Mouse (Mus musculus): ENCODE measurements at regions not wholly inside any gene's neighbourhood (a gene's known extent, or its start where the extent isn't known, plus 50 kb on each side); places are given as distances from the start of the nearest gene placed in this dataset.

DNA sequence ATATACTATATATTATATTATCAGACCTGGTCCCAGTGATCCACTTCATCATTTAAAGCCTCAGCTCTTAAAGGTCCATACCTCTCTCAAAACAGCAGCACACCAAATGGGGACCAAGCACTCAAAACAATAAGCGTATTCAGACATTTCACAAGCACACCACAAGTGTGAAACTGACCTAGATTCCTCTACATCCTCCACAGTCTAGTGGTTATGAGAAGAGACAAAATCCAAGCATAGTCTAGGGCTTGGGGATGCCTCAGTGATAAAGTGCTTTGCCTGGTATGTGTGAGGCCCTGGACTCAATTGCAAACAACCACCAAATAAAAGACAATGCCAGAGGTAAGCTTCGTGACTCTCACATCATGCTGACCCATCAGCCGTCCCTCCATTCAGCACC lies 216.0 kb upstream of the Sox9 start:
- H3K36me3 ChIP-seq (ENCODE audit: control insufficient read depth, insufficient read depth) = no peaks in the 10 kb centered on the region

DNA sequence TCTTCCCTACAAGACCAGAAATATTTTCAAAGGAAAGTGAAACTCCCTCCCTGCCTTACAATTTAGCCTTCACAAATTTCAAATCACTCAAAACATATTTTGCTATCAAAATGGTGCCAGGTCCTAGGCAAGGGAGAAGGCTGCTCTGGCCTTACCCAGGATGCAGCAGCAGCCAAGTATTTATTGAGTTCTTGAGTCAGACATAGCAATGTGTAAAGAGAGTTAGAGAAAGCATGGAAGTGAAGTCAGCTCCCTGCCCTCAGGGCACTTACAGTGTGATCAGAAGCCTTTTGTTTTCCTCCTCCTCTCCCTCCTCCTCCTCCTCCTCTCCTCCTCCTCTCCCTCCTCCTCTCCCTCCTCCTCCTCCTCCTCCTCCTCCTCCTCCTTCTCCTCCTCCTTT lies 194.6 kb upstream of the Sox9 start:
- no peak overlapping the region for H3K4me3 ChIP-seq
- H3ac ChIP-seq (ENCODE audit: control insufficient read depth, insufficient read length) = no peak overlapping the region
- no peak for TF ChIP-seq MAX (IDR thresholded peaks at IDR 0.05; ENCODE audit: low read depth)
- TF ChIP-seq MYOG (IDR thresholded peaks at IDR 0.05; ENCODE audit: control insufficient read depth in 1 of 3, insufficient read depth in 1 of 3, insufficient read length in 2 of 3, low read depth in 2 of 3) = no peak
- TF ChIP-seq REST (IDR thresholded peaks at IDR 0.05; ENCODE audit: insufficient read depth, insufficient read length) = no peak
- no peak for TF ChIP-seq CEBPB (IDR thresholded peaks at IDR 0.05; ENCODE audit: insufficient read depth, poor library complexity, severe bottlenecking)
- TF ChIP-seq E2F4 (IDR thresholded peaks at IDR 0.05; ENCODE audit: insufficient read depth) = no peak
- TF ChIP-seq USF1 (IDR thresholded peaks at IDR 0.05; ENCODE audit: low read depth) = no peak
- H3K27me3 ChIP-seq (ENCODE audit: control insufficient read depth, insufficient read depth, insufficient read length) = no peaks in the 10 kb centered on the region
- H3K79me2 ChIP-seq (ENCODE audit: control insufficient read depth, insufficient read depth) = no peaks in the 10 kb centered on the region
- H3K4me2 ChIP-seq (ENCODE audit: low read depth) = no peak overlapping the region
- no peaks in the 10 kb centered on the region for H3K36me3 ChIP-seq (ENCODE audit: control insufficient read depth, insufficient read depth)

More for the DNA sequence above, 216.0 kb upstream of the Sox9 start:
- no peak overlapping the region for H3ac ChIP-seq (ENCODE audit: control insufficient read depth, insufficient read length)
- H3K4me2 ChIP-seq (ENCODE audit: low read depth) = no peak overlapping the region
- H3K79me2 ChIP-seq (ENCODE audit: control insufficient read depth, insufficient read depth) = no peaks in the 10 kb centered on the region
- no peaks in the 10 kb centered on the region for H3K27me3 ChIP-seq (ENCODE audit: control insufficient read depth, insufficient read depth, insufficient read length)
- TF ChIP-seq MYOD1 (IDR thresholded peaks at IDR 0.05; ENCODE audit: control insufficient read depth in 1 of 3, insufficient read length in 2 of 3, low read depth in 2 of 3) (no peak), MYOG (IDR thresholded peaks at IDR 0.05; ENCODE audit: control insufficient read depth in 1 of 3, insufficient read depth in 1 of 3, insufficient read length in 2 of 3, low read depth in 2 of 3) (no peak), E2F4 (IDR thresholded peaks at IDR 0.05; ENCODE audit: insufficient read depth) (no peak), TCF3 (IDR thresholded peaks at IDR 0.05; ENCODE audit: insufficient read length, low read depth) (no peak), USF1 (IDR thresholded peaks at IDR 0.05; ENCODE audit: low read depth) (no peak), CEBPB (IDR thresholded peaks at IDR 0.05; ENCODE audit: insufficient read depth, poor library complexity, severe bottlenecking) (no peak), REST (IDR thresholded peaks at IDR 0.05; ENCODE audit: insufficient read depth, insufficient read length) (no peak), MAX (IDR thresholded peaks at IDR 0.05; ENCODE audit: low read depth) (no peak), SRF (IDR thresholded peaks at IDR 0.05; ENCODE audit: control insufficient read depth, insufficient read length, low read depth) (no peak), TCF12 (IDR thresholded peaks at IDR 0.05; ENCODE audit: insufficient read depth, poor library complexity, severe bottlenecking) (no peak), POLR2AphosphoS2 (IDR thresholded peaks at IDR 0.05; ENCODE audit: insufficient read length, low read depth) (no peak), POLR2A (IDR thresholded peaks at IDR 0.05; ENCODE audit: insufficient read length, low read depth) (no peak)
- no peak overlapping the region for H3K4me3 ChIP-seq

DNA sequence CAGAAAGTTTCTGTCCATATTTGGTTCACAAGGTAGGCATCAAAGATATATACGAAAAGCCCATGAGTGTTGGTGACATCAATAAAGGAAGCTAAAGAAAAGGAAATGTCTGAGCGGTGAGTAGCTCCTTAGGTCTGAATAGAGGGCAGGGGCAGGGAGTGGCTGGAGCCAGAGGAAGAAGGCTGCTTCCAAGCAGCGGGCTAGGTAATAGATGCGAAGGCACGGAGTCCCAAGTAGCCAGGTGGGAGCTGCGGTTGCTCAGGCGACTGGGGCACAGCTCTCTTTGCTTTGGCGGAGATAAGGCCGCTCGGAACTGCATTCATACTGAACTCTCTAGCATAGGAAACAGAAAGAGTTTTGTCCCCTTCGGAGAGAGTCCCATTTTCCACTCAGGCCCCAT lies 193.9 kb upstream of the Sox9 start:
- TF ChIP-seq POLR2AphosphoS2 (IDR thresholded peaks at IDR 0.05; ENCODE audit: insufficient read length, low read depth) (no peak), REST (IDR thresholded peaks at IDR 0.05; ENCODE audit: insufficient read depth, insufficient read length) (no peak), MYOD1 (IDR thresholded peaks at IDR 0.05; ENCODE audit: control insufficient read depth in 1 of 3, insufficient read length in 2 of 3, low read depth in 2 of 3) (no peak), MAX (IDR thresholded peaks at IDR 0.05; ENCODE audit: low read depth) (no peak), TCF3 (IDR thresholded peaks at IDR 0.05; ENCODE audit: insufficient read length, low read depth) (no peak), POLR2A (IDR thresholded peaks at IDR 0.05; ENCODE audit: insufficient read length, low read depth) (no peak), TCF12 (IDR thresholded peaks at IDR 0.05; ENCODE audit: insufficient read depth, poor library complexity, severe bottlenecking) (no peak), SRF (IDR thresholded peaks at IDR 0.05; ENCODE audit: control insufficient read depth, insufficient read length, low read depth) (no peak), CEBPB (IDR thresholded peaks at IDR 0.05; ENCODE audit: insufficient read depth, poor library complexity, severe bottlenecking) (no peak), MYOG (IDR thresholded peaks at IDR 0.05; ENCODE audit: control insufficient read depth in 1 of 3, insufficient read depth in 1 of 3, insufficient read length in 2 of 3, low read depth in 2 of 3) (no peak), E2F4 (IDR thresholded peaks at IDR 0.05; ENCODE audit: insufficient read depth) (no peak)
- Histone ChIP-seq H3K79me2 (ENCODE audit: control insufficient read depth, insufficient read depth) (no peaks in the 10 kb centered on the region), H3ac (ENCODE audit: control insufficient read depth, insufficient read length) (no peak overlapping the region), H3K36me3 (ENCODE audit: control insufficient read depth, insufficient read depth) (no peaks in the 10 kb centered on the region), H3K4me3 (no peak overlapping the region), H3K27me3 (ENCODE audit: control insufficient read depth, insufficient read depth, insufficient read length) (no peaks in the 10 kb centered on the region), H3K4me2 (ENCODE audit: low read depth) (no peak overlapping the region)

DNA sequence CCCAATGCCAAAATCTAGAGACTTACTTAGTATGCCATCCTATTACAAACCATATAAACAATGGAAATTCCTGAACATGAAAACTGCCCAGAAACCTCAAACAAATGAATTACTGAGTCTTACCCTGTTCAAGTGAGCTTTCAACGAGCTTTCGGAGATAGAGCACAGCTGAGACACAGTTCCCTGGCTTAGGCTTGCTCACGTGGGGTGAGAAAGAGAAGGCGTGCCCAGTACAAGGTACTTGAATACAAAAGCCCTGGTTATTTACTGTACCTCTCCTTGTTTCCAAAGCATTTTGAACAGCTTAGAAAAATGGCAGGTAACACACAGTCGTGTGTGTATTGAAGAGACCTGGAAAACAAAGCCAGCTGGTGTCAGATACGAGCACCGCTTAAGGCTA lies 191.8 kb upstream of the Sox9 start:
- Histone ChIP-seq H3K36me3 (ENCODE audit: control insufficient read depth, insufficient read depth) (no peaks in the 10 kb centered on the region), H3K79me2 (ENCODE audit: control insufficient read depth, insufficient read depth) (no peaks in the 10 kb centered on the region), H3K27me3 (ENCODE audit: control insufficient read depth, insufficient read depth, insufficient read length) (no peaks in the 10 kb centered on the region), H3ac (ENCODE audit: control insufficient read depth, insufficient read length) (no peak overlapping the region), H3K4me2 (ENCODE audit: low read depth) (no peak overlapping the region), H3K4me3 (no peak overlapping the region)
- no peak for TF ChIP-seq E2F4 (IDR thresholded peaks at IDR 0.05; ENCODE audit: insufficient read depth)
- no peak for TF ChIP-seq USF1 (IDR thresholded peaks at IDR 0.05; ENCODE audit: low read depth)
- TF ChIP-seq TCF12 (IDR thresholded peaks at IDR 0.05; ENCODE audit: insufficient read depth, poor library complexity, severe bottlenecking) = no peak
- TF ChIP-seq REST (IDR thresholded peaks at IDR 0.05; ENCODE audit: insufficient read depth, insufficient read length) = no peak
- TF ChIP-seq POLR2A (IDR thresholded peaks at IDR 0.05; ENCODE audit: insufficient read length, low read depth) = no peak
- TF ChIP-seq TCF3 (IDR thresholded peaks at IDR 0.05; ENCODE audit: insufficient read length, low read depth) = no peak
- TF ChIP-seq POLR2AphosphoS2 (IDR thresholded peaks at IDR 0.05; ENCODE audit: insufficient read length, low read depth) = no peak
- no peak for TF ChIP-seq MYOD1 (IDR thresholded peaks at IDR 0.05; ENCODE audit: control insufficient read depth in 1 of 3, insufficient read length in 2 of 3, low read depth in 2 of 3)
- TF ChIP-seq MYOG (IDR thresholded peaks at IDR 0.05; ENCODE audit: control insufficient read depth in 1 of 3, insufficient read depth in 1 of 3, insufficient read length in 2 of 3, low read depth in 2 of 3) = no peak
- no peak for TF ChIP-seq MAX (IDR thresholded peaks at IDR 0.05; ENCODE audit: low read depth)
- TF ChIP-seq CEBPB (IDR thresholded peaks at IDR 0.05; ENCODE audit: insufficient read depth, poor library complexity, severe bottlenecking) = no peak
- no peak for TF ChIP-seq SRF (IDR thresholded peaks at IDR 0.05; ENCODE audit: control insufficient read depth, insufficient read length, low read depth)
